Mouse (Mus musculus) lung, postnatal 0 days (tissue): Measurements from ENCODE around the gene Gm12253. TPM values are rescaled to one million over a fixed set of nuclear protein-coding genes. Genes with fewer than 3 reads are reported as not detected.

Experiments
- ATAC-seq: fragments of 200-750 bp; cut with Nextera tagmentation; 2 replicates; pipeline ENCODE4 v1.8.0; 2017; ENCODE audit warnings: moderate library complexity
- DNase-seq: peaks from one replicate; pipeline ENCODE4 v3.0.0-alpha.2; 2016; ENCODE audit warnings: low spot score
- H3K27ac ChIP-seq: fragments of 300-500 bp; sonication (generic); 2 replicates; pipeline ENCODE4 v1.5.1; 2014; ENCODE audit warnings: antibody characterized with exemption, mild to moderate bottlenecking, low read length, mixed read lengths
- H3K27me3 ChIP-seq: fragments of 300-500 bp; sonication (generic); replicated peaks from 2 replicates; pipeline ENCODE4 v1.6.1; 2014; ENCODE audit warnings: low read length, mixed read lengths; ENCODE audit not compliant: insufficient read depth
- H3K36me3 ChIP-seq: fragments of 300-500 bp; sonication (generic); 2 replicates; pipeline ENCODE4 v1.6.1; 2014; ENCODE audit warnings: low read length, mixed read lengths; ENCODE audit not compliant: insufficient read depth
- H3K4me1 ChIP-seq: fragments of 300-500 bp; sonication (generic); 2 replicates; pipeline ENCODE4 v1.6.1; 2014; ENCODE audit warnings: antibody characterized with exemption, low read depth, low read length, mixed read lengths; ENCODE audit not compliant: insufficient read depth
- H3K4me2 ChIP-seq: fragments of 300-500 bp; sonication (generic); replicated peaks from 2 replicates; pipeline ENCODE4 v1.6.1; 2014; ENCODE audit warnings: low read depth, mild to moderate bottlenecking, low read length, moderate library complexity, mixed read lengths
- H3K4me3 ChIP-seq: fragments of 300-500 bp; sonication (generic); 2 replicates; pipeline ENCODE4 v1.5.1; 2014; ENCODE audit warnings: low read depth, low read length
- H3K9ac ChIP-seq: fragments of 300-500 bp; sonication (generic); replicated peaks from 2 replicates; pipeline ENCODE4 v1.6.1; 2014; ENCODE audit warnings: low read depth, mild to moderate bottlenecking
- H3K9me3 ChIP-seq: fragments of 300-500 bp; sonication (generic); 2 replicates; pipeline ENCODE4 v1.6.1; 2016; ENCODE audit warnings: low read length, mixed read lengths
- CTCF ChIP-seq: IDR thresholded peaks from 2 replicates; pipeline ENCODE4 v1.5.1; 2016; ENCODE audit warnings: antibody characterized with exemption, mild to moderate bottlenecking
- EP300 ChIP-seq: IDR thresholded peaks from 2 replicates; pipeline ENCODE4 v1.6.1; 2016; ENCODE audit warnings: antibody characterized with exemption, mild to moderate bottlenecking, control low read depth
- WGBS: fragments of 180-500 bp; shearing (Covaris S2); extraction: QIAGEN DNeasy Blood & Tissue Kit; methylation state at CpG from one replicate; pipeline ENCODE4 v1.1.7; 2014; 5-methylcytosine and 5-hydroxymethylcytosine counted together
- polyA plus RNA-seq: library from polyadenylated mRNA; unstranded; fragments of >200 nt; fragmentation: Nextera tagmentation; extraction: Ambion mirVana; gene quantifications from 2 replicates; pipeline ENCODE4 v1.2.1, GENCODE M21; 2015

Gm12253 gene
- not detected in 2 replicates for polyA plus RNA-seq

DNA sequence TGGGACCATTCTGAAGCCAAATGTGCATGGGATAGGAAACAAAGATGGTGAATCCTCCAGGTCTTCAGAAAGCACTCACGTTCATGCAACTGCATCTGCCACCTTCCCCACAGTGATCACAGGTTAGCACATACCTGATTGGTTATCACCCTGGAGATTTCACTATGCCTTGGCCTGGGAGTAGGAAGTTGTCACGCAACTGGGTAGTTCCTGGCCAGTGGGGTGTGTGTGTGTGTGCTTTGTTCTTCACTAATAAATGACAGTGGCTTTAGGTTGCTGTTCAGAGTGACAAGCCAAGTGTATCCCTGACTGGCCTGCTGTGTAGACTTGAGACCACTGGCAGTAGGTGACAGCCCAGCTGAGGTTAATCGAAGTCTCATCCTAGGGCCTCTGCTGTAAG lies at the start of gene Gm12253:
Gene Gm12253, plus strand, starts transcription at position 301 of the 400 bp plus-strand sequence.
- TF ChIP-seq CTCF (no peak), EP300 (no peak)
- Histone ChIP-seq H3K27ac (no peak within 1 kb of the TSS), H3K4me3 (no peak within 1 kb of the TSS), H3K9ac (no peak within 1 kb of the TSS), H3K4me1 (no peaks in the 10 kb centered on the region), H3K9me3 (no peaks in the 10 kb centered on the region), H3K36me3 (no peaks in the 10 kb centered on the region), H3K4me2 (no peak within 1 kb of the TSS), H3K27me3 (no peaks in the 10 kb centered on the region)
- ATAC-seq (no peak), DNase-seq (no peak)
- 75% methylated on average over 3 of the region's 3 CpGs for WGBS

DNA sequence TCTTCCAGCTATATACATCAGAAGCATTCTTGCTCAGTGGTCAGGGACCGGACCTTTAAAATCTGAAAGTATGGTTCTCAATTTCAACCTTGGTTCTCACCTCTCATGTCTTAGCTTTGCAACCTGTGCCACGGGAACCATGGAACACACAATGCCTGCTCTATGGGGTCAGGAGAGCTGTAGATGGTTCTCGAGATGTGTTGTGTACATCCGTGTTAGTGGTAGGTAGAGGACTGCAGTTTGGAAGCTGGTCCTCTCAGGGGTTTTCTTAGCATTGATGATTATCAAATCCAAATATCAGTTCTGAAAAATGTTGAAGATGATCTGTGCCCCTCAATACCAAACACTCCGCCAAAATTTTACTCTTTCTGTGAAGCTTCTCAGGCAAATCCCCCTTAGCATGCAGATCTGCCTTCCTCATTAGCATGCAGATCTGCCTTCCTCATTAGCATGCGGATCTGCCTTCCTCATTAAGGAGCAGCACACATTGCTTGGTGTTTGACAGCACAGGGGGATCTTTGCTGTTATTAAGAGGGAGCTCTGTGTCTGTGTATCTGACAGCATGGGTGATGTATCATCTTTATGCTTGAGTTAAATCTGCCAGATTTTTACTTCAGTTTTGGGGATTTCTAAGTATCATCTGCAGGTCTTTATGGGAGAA lies 32.2 kb upstream of the Gm12253 start:
- no peak for ATAC-seq
- 60% methylated on average over 6 of the region's 6 CpGs for WGBS
- TF ChIP-seq CTCF (no peak), EP300 (no peak)

DNA sequence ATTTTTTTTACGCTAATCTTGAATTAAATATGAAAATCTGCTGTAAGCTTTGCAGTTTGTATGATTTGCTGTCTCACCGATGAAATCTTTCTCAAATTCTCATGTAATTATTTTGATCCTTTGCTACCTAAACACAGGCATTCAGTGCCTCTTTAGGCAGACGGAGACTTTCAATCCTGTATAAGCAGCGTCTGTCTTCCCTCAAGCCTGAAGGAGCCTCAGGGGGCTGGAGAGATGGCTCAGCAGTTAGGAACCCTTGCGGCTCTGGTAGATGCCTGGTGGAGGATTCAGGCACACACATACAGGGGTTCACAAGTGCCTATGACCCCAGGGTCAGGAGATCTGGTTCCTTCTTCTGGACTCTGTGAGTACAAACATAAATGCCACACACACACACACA lies 31.7 kb upstream of the Gm12253 start:
- no peak for ATAC-seq
- DNase-seq: no peak
- H3K4me3 ChIP-seq: no peak overlapping the region
- H3K27ac ChIP-seq: no peak overlapping the region
- H3K4me2 ChIP-seq: no peak overlapping the region
- H3K4me1 ChIP-seq: no peaks in the 10 kb centered on the region
- no peaks in the 10 kb centered on the region for H3K9me3 ChIP-seq
- no peak overlapping the region for H3K9ac ChIP-seq
- TF ChIP-seq EP300 (no peak), CTCF (no peak)
- WGBS: 57% methylated on average over 5 of the region's 5 CpGs
- H3K27me3 ChIP-seq: no peaks in the 10 kb centered on the region
- H3K36me3 ChIP-seq: no peaks in the 10 kb centered on the region

More for the DNA sequence above, 32.2 kb upstream of the Gm12253 start:
- no peak overlapping the region for H3K4me3 ChIP-seq
- no peaks in the 10 kb centered on the region for H3K27me3 ChIP-seq
- H3K4me1 ChIP-seq: no peaks in the 10 kb centered on the region
- H3K36me3 ChIP-seq: no peaks in the 10 kb centered on the region
- H3K4me2 ChIP-seq: no peak overlapping the region
- no peak overlapping the region for H3K27ac ChIP-seq
- H3K9me3 ChIP-seq: no peaks in the 10 kb centered on the region
- H3K9ac ChIP-seq: no peak overlapping the region
- no peak for DNase-seq

DNA sequence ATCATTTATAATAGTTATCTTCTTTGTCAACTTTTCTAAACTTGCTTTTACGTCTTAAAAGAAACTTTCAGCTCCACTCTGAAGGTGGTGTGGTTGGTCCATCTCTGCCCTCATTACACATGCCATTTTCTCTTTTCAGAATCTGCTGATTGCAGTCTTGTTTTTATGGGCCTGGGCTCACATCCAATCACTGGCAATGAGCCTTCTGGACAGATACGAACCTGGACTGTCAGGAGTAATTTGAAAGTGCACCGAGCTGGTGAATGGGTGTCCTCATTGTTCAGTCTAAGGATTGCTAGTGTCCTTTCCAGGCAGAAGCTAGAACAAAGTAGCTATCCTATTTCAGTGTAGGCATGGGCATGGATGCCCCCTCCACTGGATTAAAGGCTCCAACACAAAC lies 24.3 kb upstream of the Gm12253 start:
- TF ChIP-seq EP300 (no peak), CTCF (no peak)
- Histone ChIP-seq H3K36me3 (no peaks in the 10 kb centered on the region), H3K9me3 (no peaks in the 10 kb centered on the region), H3K9ac (no peak overlapping the region), H3K27ac (no peak overlapping the region), H3K27me3 (no peaks in the 10 kb centered on the region), H3K4me1 (no peaks in the 10 kb centered on the region), H3K4me3 (no peak overlapping the region), H3K4me2 (no peak overlapping the region)
- WGBS: 67% methylated on average over 3 of the region's 3 CpGs
- DNase-seq: no peak
- no peak for ATAC-seq

DNA sequence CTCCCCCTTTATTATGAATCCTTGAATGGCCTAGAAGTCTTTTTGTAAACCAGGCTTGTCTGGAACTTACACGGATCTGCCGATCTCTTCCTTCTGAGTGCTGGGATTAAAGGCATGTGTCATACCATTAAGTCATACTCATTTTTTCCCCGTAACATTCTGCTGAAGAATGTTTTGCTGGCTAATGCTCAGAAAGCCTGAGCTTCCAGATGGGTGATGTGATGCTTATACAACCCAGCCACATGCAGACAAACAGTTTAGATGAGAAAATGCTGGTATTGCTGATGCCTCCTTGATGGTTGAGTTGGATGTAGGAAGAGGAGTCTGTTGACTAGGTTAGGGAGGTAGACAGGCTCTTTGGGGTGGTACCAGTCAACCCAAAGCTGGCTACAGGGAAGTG lies 14.0 kb upstream of the Gm12253 start:
- Histone ChIP-seq H3K4me3 (no peak overlapping the region), H3K27ac (no peak overlapping the region), H3K9me3 (no peaks in the 10 kb centered on the region), H3K4me2 (no peak overlapping the region), H3K27me3 (no peaks in the 10 kb centered on the region), H3K36me3 (no peaks in the 10 kb centered on the region), H3K9ac (no peak overlapping the region), H3K4me1 (no peaks in the 10 kb centered on the region)
- DNase-seq: no peak
- TF ChIP-seq EP300 (no peak), CTCF (no peak)
- no peak for ATAC-seq
- WGBS: 59% methylated on average over 3 of the region's 3 CpGs

DNA sequence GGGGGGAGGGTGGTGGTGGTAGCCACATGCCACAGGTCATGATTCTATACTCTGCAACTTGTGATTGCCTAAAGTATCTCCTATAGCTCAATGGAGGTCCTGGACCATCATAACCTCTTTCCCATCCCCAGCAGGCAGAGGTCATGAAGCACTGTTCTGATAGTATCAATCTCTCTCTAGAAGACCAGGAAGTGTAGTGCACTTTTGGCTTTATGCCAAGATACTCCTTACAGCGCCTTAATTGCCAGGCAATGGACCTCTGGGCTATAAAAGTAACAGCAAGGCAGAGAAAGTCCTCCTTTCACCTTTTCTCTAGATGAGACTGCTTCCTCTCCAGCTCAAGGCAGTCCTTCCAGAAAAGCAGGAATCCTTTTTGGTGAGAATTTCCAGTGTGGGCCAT lies 11.5 kb upstream of the Gm12253 start, which contains the start of gene 1810065E05Rik:
Gene 1810065E05Rik, plus strand, starts transcription at position 297 of the 400 bp plus-strand sequence.
- ATAC-seq: no peak
- 46% methylated on average over 1 of the region's 1 CpGs for WGBS
- no peak within 1 kb of the TSS for H3K4me3 ChIP-seq
- no peaks in the 10 kb centered on the region for H3K27me3 ChIP-seq
- H3K4me1 ChIP-seq: no peaks in the 10 kb centered on the region
- H3K27ac ChIP-seq: no peak within 1 kb of the TSS
- no peaks in the 10 kb centered on the region for H3K36me3 ChIP-seq
- no peak within 1 kb of the TSS for H3K9ac ChIP-seq
- H3K9me3 ChIP-seq: no peaks in the 10 kb centered on the region
- TF ChIP-seq CTCF: no peak
- TF ChIP-seq EP300: no peak
- no peak within 1 kb of the TSS for H3K4me2 ChIP-seq
- DNase-seq: no peak
